Mouse (Mus musculus): ENCODE measurements around the gene Nr2f6.

DNA sequence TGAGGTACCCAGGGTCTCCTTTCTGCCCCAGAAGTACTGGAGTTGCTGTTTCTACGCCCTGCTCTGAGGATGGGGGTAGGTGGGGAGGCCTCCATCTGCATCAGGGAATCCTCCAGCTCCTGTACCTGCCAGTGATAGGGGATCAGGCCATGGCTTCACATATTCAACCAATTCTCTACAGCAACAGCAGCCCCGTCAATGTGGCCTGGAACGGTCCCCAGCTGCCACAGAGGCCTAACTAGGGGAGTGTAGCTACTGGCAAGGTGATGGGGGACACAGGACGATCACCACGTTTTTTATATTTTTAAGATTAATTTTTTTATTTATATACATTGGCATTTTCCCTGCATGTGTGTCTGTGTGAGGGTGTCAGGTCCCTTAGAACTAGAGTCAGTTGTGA, 10.6 kb upstream of the Nr2f6 start:
- TF ChIP-seq CTCF (IDR thresholded peaks at IDR 0.05; ENCODE audit: control insufficient read depth, insufficient read depth, low read length) (no peak), POLR2A (IDR thresholded peaks at IDR 0.05; ENCODE audit: borderline replicate concordance, control insufficient read depth, low read depth, low read length) (no peak)
